Mouse (Mus musculus) c-Kit-negative CD71-positive TER-119-positive erythroid progenitor cells, embryonic 14.5 days (primary cell): ENCODE data around the gene Snrnp70.

Source experiments
- DNase-seq: peaks from one replicate; pipeline ENCODE4 v3.0.0-alpha.2; 2013; ENCODE audit warnings: low read depth, low spot score

The Snrnp70 gene

GRCm38 (mm10) chr7:45395578-45396336 lies at the start of gene Snrnp70:
Snrnp70 (minus strand) TSS chr7:45395742.
- DNase-seq = peak; percentile 100

- no peak for DNase-seq
These were observed 48.2 kb upstream of the Snrnp70 start for GRCm38 (mm10) chr7:45443526-45444420.

GRCm38 (mm10) chr7:45437521-45438276 lies 42.2 kb upstream of the Snrnp70 start, which contains the start of gene Ruvbl2:
Ruvbl2 (minus strand) TSS chr7:45438096.
- DNase-seq = no peak

GRCm38 (mm10) chr7:45437046-45437445 lies 41.5 kb upstream of the Snrnp70 start:
- no peak for DNase-seq

GRCm38 (mm10) chr7:45436444-45436843 lies 40.9 kb upstream of the Snrnp70 start:
- no peak for DNase-seq

GRCm38 (mm10) chr7:45435038-45435437 lies 39.5 kb upstream of the Snrnp70 start:
- DNase-seq = no peak

GRCm38 (mm10) chr7:45434203-45435015 lies 38.9 kb upstream of the Snrnp70 start, which contains the start of gene Gys1:
Gys1 (plus strand) TSS chr7:45434844.
- DNase-seq = peak; percentile 99

- DNase-seq = no peak
These were observed 38.3 kb upstream of the Snrnp70 start for GRCm38 (mm10) chr7:45433835-45434202.

- no peak for DNase-seq
These were observed 31.0 kb upstream of the Snrnp70 start for GRCm38 (mm10) chr7:45426556-45426955.

GRCm38 (mm10) chr7:45421194-45421593 lies 25.7 kb upstream of the Snrnp70 start:
- DNase-seq = no peak

GRCm38 (mm10) chr7:45420615-45420919 lies 25.0 kb upstream of the Snrnp70 start, which contains the start of gene Lhb:
Lhb (plus strand) TSS chr7:45420820.
- no peak for DNase-seq

GRCm38 (mm10) chr7:45419859-45420614 lies 24.5 kb upstream of the Snrnp70 start:
- DNase-seq = no peak

GRCm38 (mm10) chr7:45417962-45418492 lies 22.5 kb upstream of the Snrnp70 start:
- no peak for DNase-seq

- no peak for DNase-seq
These were observed 20.1 kb upstream of the Snrnp70 start for GRCm38 (mm10) chr7:45415636-45416035.

GRCm38 (mm10) chr7:45414740-45415224 lies 19.2 kb upstream of the Snrnp70 start:
- DNase-seq = no peak

- DNase-seq = no peak
These were observed 18.6 kb upstream of the Snrnp70 start for GRCm38 (mm10) chr7:45413864-45414739.

GRCm38 (mm10) chr7:45413113-45413863 lies 17.7 kb upstream of the Snrnp70 start, which contains the start of gene Ntf5:
Ntf5 (plus strand) TSS chr7:45413695.
- no peak for DNase-seq

- no peak for DNase-seq
These were observed 16.9 kb upstream of the Snrnp70 start for GRCm38 (mm10) chr7:45412421-45412820.
